Mouse (Mus musculus) liver, adult 2 months (tissue): ENCODE data around the gene 1700109H08Rik.

ENCODE experiments used
- CTCF ChIP-seq: fragments of 200-500 bp; IDR thresholded peaks from 2 replicates; pipeline ENCODE4 v1.5.1; 2011; ENCODE audit warnings: low read depth, low read length, control low read depth
- POLR2A ChIP-seq: fragments of 200-500 bp; IDR thresholded peaks from 2 replicates; pipeline ENCODE4 v1.6.1; 2011; ENCODE audit warnings: low read length, control low read depth; ENCODE audit not compliant: insufficient read depth; ENCODE audit errors: extremely low read depth

GRCm38 (mm10) chr5:3544480-3544769, 26.9 kb upstream of the 1700109H08Rik start:
- TF ChIP-seq POLR2A (no peak), CTCF (no peak)
